Mouse (Mus musculus): Measurements from ENCODE around the gene Crygs. TPM values are rescaled to one million over a fixed set of nuclear protein-coding genes. Genes with fewer than 3 reads are reported as not detected.
"Not testable (repeated sequence)": the region's sequence is repeated elsewhere in the genome, so short reads cannot be mapped to it uniquely, and the experiment has no call there.

The Crygs gene
- total RNA-seq, 2 experiments from 2014 or later = not detected

DNA sequence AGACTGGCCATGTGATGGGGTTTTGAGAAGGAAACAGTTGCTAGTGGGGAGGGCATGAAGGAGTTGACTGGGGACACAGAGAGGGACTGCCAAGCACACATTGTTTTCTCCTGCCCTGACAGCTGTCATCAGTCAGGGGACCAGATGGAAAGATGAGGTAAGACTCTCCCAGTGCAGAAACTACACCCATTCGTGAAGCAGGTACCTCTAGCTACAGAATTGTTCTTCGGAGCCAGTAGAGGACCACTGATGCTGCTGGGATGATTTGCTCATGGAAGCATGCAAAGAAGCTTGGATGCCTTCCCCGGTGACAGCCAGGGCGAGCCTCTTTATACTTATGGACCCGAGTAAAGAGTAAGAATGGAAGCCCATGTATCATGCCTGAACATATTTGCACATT is 13.9 kb downstream of the Crygs start:
- intact Hi-C loops (cut with DNase I) = no loop called here

DNA sequence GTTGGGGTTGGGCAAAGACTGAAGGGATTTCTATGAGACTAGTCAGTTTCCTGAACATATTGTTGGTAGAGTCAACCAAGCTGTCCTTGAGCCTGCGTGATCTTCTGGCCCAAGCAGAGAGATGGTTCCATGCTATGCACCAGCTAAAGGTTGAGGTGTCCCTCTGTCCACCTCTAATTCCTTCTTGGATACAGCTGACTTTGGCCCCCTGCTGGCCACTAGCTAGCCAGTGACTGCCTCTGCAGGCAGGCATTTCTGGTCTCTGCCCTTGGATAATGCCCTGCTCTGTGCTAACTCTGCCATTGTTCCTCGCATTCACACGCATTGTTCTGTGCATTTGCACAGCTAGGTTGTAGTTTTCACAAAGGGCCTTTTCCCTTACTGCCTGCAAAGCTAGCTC is 15.9 kb downstream of the Crygs start:
- intact Hi-C loops (cut with DNase I) = no loop called here
- no peak for DNase-seq (ENCODE audit: extremely low spot score in 1 of 2, low spot score in 2 of 2)

More for the DNA sequence above, 13.9 kb downstream of the Crygs start:
- DNase-seq (ENCODE audit: extremely low spot score in 1 of 2, low spot score in 2 of 2) = no peak

DNA sequence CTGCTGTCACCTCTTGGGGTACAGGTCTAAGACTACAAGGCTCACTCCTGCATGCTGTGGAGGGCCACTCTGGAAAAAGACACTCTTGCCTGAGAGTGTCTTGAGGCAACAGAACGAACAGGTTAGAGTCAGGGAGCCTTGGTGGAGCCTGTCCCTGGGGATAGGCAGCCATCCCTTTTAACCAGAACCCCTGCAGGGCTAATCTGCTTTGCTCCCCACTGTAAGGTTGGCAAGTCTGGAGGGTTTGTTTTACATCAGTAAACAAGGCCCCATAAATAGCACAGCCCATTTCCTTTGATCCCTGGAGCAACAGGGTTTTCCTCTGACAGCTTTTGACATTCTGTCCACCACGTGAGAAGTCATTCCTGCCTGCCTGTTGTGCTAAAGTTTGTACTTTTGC is 20.1 kb downstream of the Crygs start:
- intact Hi-C loops (cut with DNase I) = loop anchor here (5.0 kb wide), 1 partner anchor 134 kb away; the partner anchor contains the start of gene Dgkg
- DNase-seq (ENCODE audit: extremely low spot score in 1 of 2, low spot score in 2 of 2) = peak in 1 of 2 experiments; percentile 50

DNA sequence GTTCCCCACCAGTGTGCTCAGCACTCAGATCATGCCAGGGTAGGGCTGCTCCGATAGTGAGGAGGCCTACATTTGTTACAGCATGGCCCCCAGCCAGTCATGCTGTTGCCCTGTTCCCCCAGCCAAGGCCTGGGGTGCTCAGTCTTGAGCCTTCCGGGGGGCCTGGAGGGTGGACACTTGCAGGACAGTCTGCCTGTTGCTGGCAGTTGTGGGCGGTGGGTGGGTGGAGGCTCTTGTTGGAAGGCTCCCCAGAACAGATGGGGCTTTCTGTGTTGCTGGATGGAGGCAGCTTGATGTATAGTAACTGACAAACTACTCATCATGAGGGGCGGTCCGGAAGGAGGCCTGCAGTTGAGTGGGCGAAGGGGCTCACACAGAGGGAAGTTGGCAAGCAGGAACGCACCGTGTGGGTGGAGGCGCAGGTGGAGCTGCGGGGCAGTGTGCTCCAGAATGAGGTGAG is 21.4 kb downstream of the Crygs start:
- peak; percentile 62 to 69 for DNase-seq (ENCODE audit: extremely low spot score in 1 of 2, low spot score in 2 of 2)
- intact Hi-C loops (cut with DNase I) = loop anchor here (5.0 kb wide), 1 partner anchor 133 kb away; the partner anchor contains the start of gene Dgkg

DNA sequence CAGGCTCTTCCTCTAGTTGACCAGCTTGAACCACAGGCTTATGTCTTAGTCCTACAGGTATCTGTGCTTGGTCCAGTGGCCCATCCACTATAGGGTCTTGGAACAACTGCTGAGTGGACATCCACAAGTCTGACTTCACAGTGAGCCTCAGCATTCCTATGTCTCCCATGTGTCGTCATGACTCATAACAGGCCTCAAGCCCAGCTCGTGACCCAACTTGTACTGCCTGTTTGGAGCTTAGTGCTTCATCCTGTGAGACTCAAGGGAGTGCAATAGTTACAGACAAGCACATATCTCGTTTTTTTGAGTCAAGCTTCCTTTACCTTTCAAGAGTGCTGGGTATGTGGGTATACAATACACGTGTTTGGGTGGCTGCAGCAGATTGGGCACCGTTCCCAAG is 28.7 kb downstream of the Crygs start:
- no peak for DNase-seq (ENCODE audit: extremely low spot score in 1 of 2, low spot score in 2 of 2)
- intact Hi-C loops (cut with DNase I) = no loop called here

DNA sequence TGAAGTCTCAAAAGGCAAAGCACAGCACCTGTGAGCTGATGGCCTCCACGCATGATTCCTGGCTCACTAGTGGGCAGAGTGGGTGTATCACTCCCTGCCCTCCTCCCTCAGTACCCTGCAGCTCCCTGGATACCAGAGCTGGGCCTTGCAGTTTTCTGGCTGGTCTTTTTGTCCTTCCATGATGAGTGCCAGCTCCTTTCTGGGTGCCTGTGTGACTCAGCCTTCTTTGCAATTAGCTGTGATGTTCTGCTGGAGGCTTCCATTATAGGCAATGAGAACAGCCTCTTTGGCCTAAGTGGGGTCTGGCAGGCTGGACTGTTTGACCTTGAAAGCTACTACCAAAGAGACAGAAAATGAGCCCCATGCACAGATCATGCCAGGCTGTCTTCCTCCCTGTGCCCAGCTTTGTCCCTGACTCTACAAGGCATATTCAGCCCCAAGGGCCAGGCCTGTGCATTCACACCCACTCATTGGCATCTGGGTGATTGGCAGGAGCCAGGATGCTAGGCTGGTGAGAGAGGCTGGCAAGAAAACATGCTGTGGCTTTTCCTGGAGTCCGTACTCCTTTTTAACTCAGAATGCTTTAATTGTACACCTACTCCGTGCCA is 32.0 kb downstream of the Crygs start:
- DNase-seq (ENCODE audit: extremely low spot score in 1 of 2, low spot score in 2 of 2) = peak in 1 of 2 experiments; percentile 20
- intact Hi-C loops (cut with DNase I) = no loop called here

DNA sequence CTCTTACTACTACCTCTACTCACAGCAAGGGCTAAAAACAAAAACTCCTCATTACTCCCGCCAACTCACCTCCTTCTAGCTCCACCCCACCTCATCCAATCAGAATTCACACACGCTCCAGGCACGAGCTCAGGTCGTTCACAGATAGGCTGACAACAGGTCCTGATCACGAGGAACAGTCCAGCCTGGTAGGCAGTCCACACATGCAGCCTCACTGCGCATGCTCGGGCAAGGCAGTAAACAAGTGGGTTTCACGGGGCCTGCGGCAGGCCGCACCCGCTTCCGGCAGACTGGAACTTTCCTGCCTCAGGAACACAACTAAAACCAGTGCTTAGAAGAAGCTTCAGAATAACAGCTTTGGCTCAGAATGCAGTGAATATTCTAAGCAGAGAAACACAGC is 33.1 kb downstream of the Crygs start:
- DNase-seq (ENCODE audit: extremely low spot score in 1 of 2, low spot score in 2 of 2); intact Hi-C loops (cut with DNase I): not testable (repeated sequence)

DNA sequence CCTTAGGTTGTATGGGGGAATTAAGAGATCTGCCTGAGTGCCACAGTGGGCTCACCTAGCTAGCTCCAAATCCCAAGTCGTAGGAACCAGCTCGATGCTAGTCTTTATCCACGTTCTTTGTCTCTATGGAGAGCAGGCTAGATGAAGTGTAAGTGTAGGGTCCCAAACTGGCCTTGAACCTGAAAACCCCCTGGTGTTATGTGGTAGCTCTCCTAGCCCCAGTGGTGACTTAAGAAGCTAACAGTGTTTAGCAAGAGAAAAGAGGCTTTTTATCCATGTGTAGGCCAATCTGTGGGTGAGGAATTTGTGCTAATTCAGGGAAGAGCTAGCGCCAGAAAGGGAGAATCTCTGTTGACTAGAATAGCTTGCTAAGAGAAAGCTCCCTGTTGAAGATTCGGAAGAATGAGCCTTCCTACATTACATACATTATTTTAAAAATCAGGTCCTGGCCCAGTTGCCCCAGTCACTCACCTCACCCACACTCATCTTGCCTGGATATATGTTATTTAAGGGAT is 35.8 kb downstream of the Crygs start:
- intact Hi-C loops (cut with DNase I) = no loop called here
- DNase-seq (ENCODE audit: extremely low spot score in 1 of 2, low spot score in 2 of 2) = no peak

DNA sequence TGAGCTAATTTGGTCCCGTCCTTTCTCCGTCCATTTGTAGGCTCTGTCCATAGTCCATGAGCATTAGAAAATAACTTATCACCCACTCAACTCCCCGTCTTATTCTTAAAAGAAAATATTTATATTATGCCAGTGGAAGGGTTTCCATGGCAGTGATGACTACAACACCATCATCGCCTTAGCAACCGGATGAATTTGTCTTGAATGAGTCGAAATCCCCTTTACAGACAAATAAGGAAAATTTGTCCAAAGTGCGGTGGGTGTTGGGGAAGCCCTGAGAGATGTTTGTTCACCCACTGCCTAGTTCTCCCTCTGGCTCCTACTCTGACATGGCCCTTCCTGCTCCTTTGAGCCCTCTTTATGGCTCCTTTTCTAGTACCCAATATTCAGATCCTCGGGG is 42.7 kb downstream of the Crygs start:
- peak in 1 of 2 experiments; percentile 30 for DNase-seq (ENCODE audit: extremely low spot score in 1 of 2, low spot score in 2 of 2)
- intact Hi-C loops (cut with DNase I) = no loop called here

DNA sequence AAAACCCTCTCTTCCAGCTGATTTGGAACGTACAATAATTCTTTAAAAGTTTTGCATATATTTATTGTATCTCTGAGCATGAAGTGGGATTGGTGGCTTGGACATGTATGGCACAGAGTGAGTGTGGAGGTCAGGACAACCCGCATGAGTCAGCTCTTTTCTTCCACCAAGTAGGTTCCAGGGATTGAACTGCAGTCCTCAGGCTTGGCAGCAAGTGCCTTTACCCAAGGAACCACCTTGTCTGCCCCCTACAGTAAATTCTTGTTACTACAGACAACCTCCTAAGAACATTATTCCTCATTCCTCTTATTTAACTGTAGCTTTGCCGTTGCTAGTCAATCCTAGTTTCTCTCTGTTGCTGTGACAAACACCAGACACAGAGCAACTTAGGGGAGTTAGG is 44.0 kb downstream of the Crygs start:
- intact Hi-C loops (cut with DNase I) = no loop called here
- no peak for DNase-seq (ENCODE audit: extremely low spot score in 1 of 2, low spot score in 2 of 2)

DNA sequence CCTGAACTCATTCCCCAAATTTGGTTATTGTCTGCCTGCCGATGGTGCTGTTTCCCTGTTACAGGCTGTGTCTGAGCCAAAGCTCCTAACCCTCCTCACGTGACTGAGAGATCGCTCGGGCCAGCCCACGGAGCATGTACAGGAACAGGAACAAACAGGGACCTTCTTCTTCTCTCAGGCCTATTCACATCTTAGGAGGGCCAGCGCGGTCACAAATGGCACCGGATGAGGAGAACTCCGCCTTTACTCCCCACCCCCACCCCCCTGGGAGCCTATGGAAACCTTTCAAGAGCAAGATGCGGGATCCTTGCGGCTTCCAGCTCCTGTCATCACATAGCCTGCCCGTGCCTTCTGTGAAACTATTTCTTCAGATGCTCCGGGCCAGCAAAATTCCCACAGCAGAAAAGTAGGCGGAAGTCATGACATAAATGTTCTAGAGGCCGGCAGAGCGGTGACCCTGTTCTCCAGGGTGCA is 44.6 kb downstream of the Crygs start:
- intact Hi-C loops (cut with DNase I) = no loop called here
- DNase-seq (ENCODE audit: extremely low spot score in 1 of 2, low spot score in 2 of 2) = peak in 1 of 2 experiments; percentile 33

DNA sequence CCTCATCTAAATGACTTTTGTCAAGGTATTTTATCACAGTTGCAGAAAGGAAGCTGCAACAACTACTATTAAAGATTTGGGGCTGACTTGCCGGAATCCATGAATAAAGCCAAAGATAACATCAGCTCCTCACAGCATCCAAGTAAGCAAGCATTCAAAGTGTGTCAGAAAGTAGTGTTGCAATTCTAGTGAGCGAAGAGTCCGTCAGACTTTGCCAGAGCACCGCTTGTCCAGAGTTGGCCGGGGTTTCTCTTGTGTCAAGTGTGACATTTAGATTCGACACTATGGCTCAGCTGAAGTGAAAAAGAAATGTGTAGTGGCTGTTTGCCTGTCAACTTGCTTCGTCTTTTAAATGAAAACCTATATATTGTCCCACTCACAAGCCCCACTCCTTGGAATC is 45.8 kb downstream of the Crygs start:
- intact Hi-C loops (cut with DNase I) = no loop called here

More for the DNA sequence above, 45.8 kb downstream of the Crygs start:
- DNase-seq (ENCODE audit: extremely low spot score in 1 of 2, low spot score in 2 of 2) = no peak

Other genes with a start within 250 kb of the Crygs start
- 10 to 100 TPM; 32.2 to 37.8 TPM for gene Dgkg, start 154.4 kb downstream of the Crygs start, total RNA-seq (2021)
- gene Tbccd1, start 46.1 kb upstream of the Crygs start, total RNA-seq (2021) = 10 to 100 TPM; 10.5 to 14.2 TPM
- 10 to 100 TPM; 62.4 to 62.8 TPM for gene Dnajb11, start 46.3 kb upstream of the Crygs start, total RNA-seq (2021)
- gene Ahsg, start 79.7 kb upstream of the Crygs start, total RNA-seq (2021) = not detected
- gene Fetub, start 106.8 kb upstream of the Crygs start, total RNA-seq (2021) = under 1 TPM in 1 of 2 experiments, not detected in 1; 0.58 TPM
- gene Hrg, start 139.5 kb upstream of the Crygs start, total RNA-seq (2021) = not detected
- not detected for gene Kng2, start 217.9 kb upstream of the Crygs start, total RNA-seq (2021)
- not detected for gene Kng1, start 246.3 kb upstream of the Crygs start, total RNA-seq (2021)

Data from left cerebral cortex, postnatal 10 days (tissue).